Mouse (Mus musculus): ENCODE measurements at regions not wholly inside any gene's neighbourhood (a gene's known extent, or its start where the extent isn't known, plus 50 kb on each side); places are given as distances from the start of the nearest gene placed in this dataset.

GRCm38 (mm10) chr10:118501571-118501970 is 60.7 kb downstream of the Ifng start:
- 57% methylated on average over 3 of the region's 3 CpGs for WGBS (ENCODE audit: insufficient replicate concordance)
- Histone ChIP-seq H3K27me3 (ENCODE audit: insufficient read depth, low read length) (no peaks in the 10 kb centered on the region), H3K27ac (ENCODE audit: low read depth) (0 out of 2 replicates have a peak overlapping the region, but pooled peaks have one; percentile 16), H3K36me3 (replicated peaks; ENCODE audit: insufficient read depth, low read length) (no peaks in the 10 kb centered on the region), H3K4me2 (ENCODE audit: low read depth, low read length) (no peak overlapping the region), H3K9ac (replicated peaks) (no peak overlapping the region), H3K9me3 (ENCODE audit: low read length) (no peaks in the 10 kb centered on the region), H3K4me3 (ENCODE audit: low read depth, low read length) (no peak overlapping the region), H3K4me1 (ENCODE audit: insufficient read depth) (no peaks in the 10 kb centered on the region)
- DNase-seq (no peak), ATAC-seq (no peak; the same call in 1 of the 2 replicates)
- TF ChIP-seq CTCF (IDR thresholded peaks at IDR 0.05; ENCODE audit: low read depth), result no peak
- no peak for TF ChIP-seq EP300 (IDR thresholded peaks at IDR 0.05; ENCODE audit: low read depth)

GRCm38 (mm10) chr10:118504811-118505210 is 64.0 kb downstream of the Ifng start:
- Histone ChIP-seq H3K4me2 (ENCODE audit: low read depth, low read length) (no peak overlapping the region), H3K27me3 (ENCODE audit: insufficient read depth, low read length) (no peaks in the 10 kb centered on the region), H3K9ac (replicated peaks) (no peak overlapping the region), H3K4me1 (ENCODE audit: insufficient read depth) (no peaks in the 10 kb centered on the region), H3K9me3 (ENCODE audit: low read length) (no peaks in the 10 kb centered on the region), H3K36me3 (replicated peaks; ENCODE audit: insufficient read depth, low read length) (no peaks in the 10 kb centered on the region), H3K27ac (ENCODE audit: low read depth) (no peak overlapping the region), H3K4me3 (ENCODE audit: low read depth, low read length) (no peak overlapping the region)
- no peak for ATAC-seq
- WGBS (ENCODE audit: insufficient replicate concordance), result 58% methylated on average over 4 of the region's 4 CpGs
- TF ChIP-seq EP300 (IDR thresholded peaks at IDR 0.05; ENCODE audit: low read depth) (no peak), CTCF (IDR thresholded peaks at IDR 0.05; ENCODE audit: low read depth) (no peak)
- DNase-seq, result peak; percentile 20

DNA sequence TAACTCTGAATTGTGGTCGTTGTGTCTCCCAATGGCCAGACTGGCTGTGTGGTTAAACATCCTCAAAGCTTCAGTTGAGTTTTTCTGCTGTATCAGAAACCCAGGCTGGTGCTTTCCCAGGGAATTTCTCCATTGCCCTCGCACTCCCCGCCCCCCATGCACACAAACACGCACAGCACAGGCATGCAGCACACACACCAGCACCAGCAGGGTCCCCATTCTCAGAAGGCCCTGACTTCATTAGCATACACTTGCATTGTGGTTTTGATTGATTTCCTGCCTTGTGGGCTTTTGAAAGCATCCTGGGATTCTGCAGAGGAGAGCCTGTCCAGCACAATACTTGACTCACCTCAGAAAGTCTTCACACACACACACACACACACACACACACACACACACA is 65.3 kb downstream of the Ifng start:
- Histone ChIP-seq H3K9ac (replicated peaks) (no peak overlapping the region), H3K4me3 (ENCODE audit: low read depth, low read length) (no peak overlapping the region), H3K36me3 (replicated peaks; ENCODE audit: insufficient read depth, low read length) (no peaks in the 10 kb centered on the region), H3K4me1 (ENCODE audit: insufficient read depth) (no peaks in the 10 kb centered on the region), H3K27me3 (ENCODE audit: insufficient read depth, low read length) (no peaks in the 10 kb centered on the region), H3K27ac (ENCODE audit: low read depth) (no peak overlapping the region), H3K4me2 (ENCODE audit: low read depth, low read length) (no peak overlapping the region), H3K9me3 (ENCODE audit: low read length) (no peaks in the 10 kb centered on the region)
- TF ChIP-seq CTCF (IDR thresholded peaks at IDR 0.05; ENCODE audit: low read depth), result no peak
- TF ChIP-seq EP300 (IDR thresholded peaks at IDR 0.05; ENCODE audit: low read depth), result no peak
- no peak for ATAC-seq
- WGBS (ENCODE audit: insufficient replicate concordance), result 58% methylated on average over 4 of the region's 4 CpGs
- no peak for DNase-seq

DNA sequence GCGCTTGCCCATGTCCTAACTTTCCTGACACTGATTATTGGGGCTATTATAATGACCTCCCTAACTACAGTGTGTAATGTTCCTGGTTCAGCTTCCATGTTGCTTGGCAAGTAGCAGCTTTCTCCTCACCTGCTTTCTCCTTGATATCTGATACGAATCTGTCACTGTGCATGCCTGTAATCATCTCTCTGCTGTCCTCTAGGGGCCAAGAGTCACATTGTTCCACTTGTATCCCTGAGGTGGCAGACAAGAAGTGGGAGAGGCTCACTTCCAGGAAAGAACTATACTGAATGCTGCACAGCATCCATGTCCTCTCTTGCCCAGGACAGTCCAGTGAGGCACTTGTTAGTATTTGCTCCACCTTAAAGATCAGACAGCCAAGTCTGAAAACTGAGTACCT is 66.8 kb downstream of the Ifng start:
- Histone ChIP-seq H3K4me1 (ENCODE audit: insufficient read depth) (no peaks in the 10 kb centered on the region), H3K27ac (ENCODE audit: low read depth) (no peak overlapping the region), H3K4me2 (ENCODE audit: low read depth, low read length) (no peak overlapping the region), H3K9me3 (ENCODE audit: low read length) (no peaks in the 10 kb centered on the region), H3K36me3 (replicated peaks; ENCODE audit: insufficient read depth, low read length) (no peaks in the 10 kb centered on the region), H3K4me3 (ENCODE audit: low read depth, low read length) (no peak overlapping the region), H3K27me3 (ENCODE audit: insufficient read depth, low read length) (no peaks in the 10 kb centered on the region), H3K9ac (replicated peaks) (no peak overlapping the region)
- DNase-seq (no peak), ATAC-seq (no peak)
- whole genome bisulfite sequencing (ENCODE audit: insufficient replicate concordance), result 52% methylated on average over 2 of the region's 2 CpGs
- TF ChIP-seq CTCF (IDR thresholded peaks at IDR 0.05; ENCODE audit: low read depth) (peak; percentile 68), EP300 (IDR thresholded peaks at IDR 0.05; ENCODE audit: low read depth) (no peak)

GRCm38 (mm10) chr10:118516839-118517238 is 76.0 kb downstream of the Ifng start:
- WGBS (ENCODE audit: insufficient replicate concordance), result 78% methylated on average over 3 of the region's 3 CpGs
- no peaks in the 10 kb centered on the region for H3K36me3 ChIP-seq (replicated peaks; ENCODE audit: insufficient read depth, low read length)
- ATAC-seq (no peak), DNase-seq (no peak)
- H3K4me3 ChIP-seq (ENCODE audit: low read depth, low read length), result no peak overlapping the region
- no peaks in the 10 kb centered on the region for H3K27me3 ChIP-seq (ENCODE audit: insufficient read depth, low read length)
- H3K4me2 ChIP-seq (ENCODE audit: low read depth, low read length), result no peak overlapping the region
- no peaks in the 10 kb centered on the region for H3K4me1 ChIP-seq (ENCODE audit: insufficient read depth)
- no peak overlapping the region for H3K9ac ChIP-seq (replicated peaks)
- no peaks in the 10 kb centered on the region for H3K9me3 ChIP-seq (ENCODE audit: low read length)
- H3K27ac ChIP-seq (ENCODE audit: low read depth), result no peak overlapping the region
- TF ChIP-seq CTCF (IDR thresholded peaks at IDR 0.05; ENCODE audit: low read depth), result no peak
- no peak for TF ChIP-seq EP300 (IDR thresholded peaks at IDR 0.05; ENCODE audit: low read depth)

DNA sequence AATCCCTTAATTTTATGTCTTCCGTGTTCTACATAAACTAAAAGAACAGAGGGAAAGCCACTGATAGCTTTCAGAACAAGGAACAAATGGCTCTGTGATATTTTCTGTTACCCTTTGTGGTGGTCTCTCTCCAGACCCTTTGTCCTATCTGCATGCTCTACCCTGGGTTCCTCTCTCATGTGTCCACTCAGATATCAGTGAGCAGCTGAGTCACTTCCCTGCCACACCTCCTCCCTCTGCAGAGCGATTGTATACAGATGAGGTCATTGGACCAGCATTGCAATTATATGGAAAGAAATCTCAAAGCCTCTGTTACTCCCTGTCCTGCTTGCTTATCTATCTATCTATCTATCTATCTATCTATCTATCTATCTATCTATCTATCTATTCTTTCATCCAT is 77.1 kb downstream of the Ifng start:
- H3K9me3 ChIP-seq (ENCODE audit: low read length), result no peaks in the 10 kb centered on the region
- no peak for TF ChIP-seq CTCF (IDR thresholded peaks at IDR 0.05; ENCODE audit: low read depth)
- TF ChIP-seq EP300 (IDR thresholded peaks at IDR 0.05; ENCODE audit: low read depth), result no peak
- no peak overlapping the region for H3K27ac ChIP-seq (ENCODE audit: low read depth)
- H3K27me3 ChIP-seq (ENCODE audit: insufficient read depth, low read length), result no peaks in the 10 kb centered on the region
- no peaks in the 10 kb centered on the region for H3K36me3 ChIP-seq (replicated peaks; ENCODE audit: insufficient read depth, low read length)
- no peak overlapping the region for H3K4me2 ChIP-seq (ENCODE audit: low read depth, low read length)
- no peaks in the 10 kb centered on the region for H3K4me1 ChIP-seq (ENCODE audit: insufficient read depth)
- DNase-seq (no peak), ATAC-seq (no peak)
- no peak overlapping the region for H3K9ac ChIP-seq (replicated peaks)
- no peak overlapping the region for H3K4me3 ChIP-seq (ENCODE audit: low read depth, low read length)
- WGBS (ENCODE audit: insufficient replicate concordance), result 55% methylated on average over 2 of the region's 2 CpGs

GRCm38 (mm10) chr10:118545966-118546365 is 105.1 kb downstream of the Ifng start:
- peak; percentile 56 for TF ChIP-seq CTCF (IDR thresholded peaks at IDR 0.05; ENCODE audit: low read depth)
- TF ChIP-seq EP300 (IDR thresholded peaks at IDR 0.05; ENCODE audit: low read depth), result no peak
- H3K9ac ChIP-seq (replicated peaks), result no peak overlapping the region
- no peak overlapping the region for H3K27ac ChIP-seq (ENCODE audit: low read depth)
- H3K4me2 ChIP-seq (ENCODE audit: low read depth, low read length), result no peak overlapping the region
- 3% methylated on average over 1 of the region's 1 CpGs for WGBS (ENCODE audit: insufficient replicate concordance)
- no peaks in the 10 kb centered on the region for H3K9me3 ChIP-seq (ENCODE audit: low read length)
- H3K27me3 ChIP-seq (ENCODE audit: insufficient read depth, low read length), result no peaks in the 10 kb centered on the region
- H3K36me3 ChIP-seq (replicated peaks; ENCODE audit: insufficient read depth, low read length), result no peaks in the 10 kb centered on the region
- H3K4me1 ChIP-seq (ENCODE audit: insufficient read depth), result no peaks in the 10 kb centered on the region
- H3K4me3 ChIP-seq (ENCODE audit: low read depth, low read length), result no peak overlapping the region
- DNase-seq, result no peak
- ATAC-seq, result no peak
